8 mouse cellular contexts compared by ENCODE assay signal in the genomic region with DNA sequence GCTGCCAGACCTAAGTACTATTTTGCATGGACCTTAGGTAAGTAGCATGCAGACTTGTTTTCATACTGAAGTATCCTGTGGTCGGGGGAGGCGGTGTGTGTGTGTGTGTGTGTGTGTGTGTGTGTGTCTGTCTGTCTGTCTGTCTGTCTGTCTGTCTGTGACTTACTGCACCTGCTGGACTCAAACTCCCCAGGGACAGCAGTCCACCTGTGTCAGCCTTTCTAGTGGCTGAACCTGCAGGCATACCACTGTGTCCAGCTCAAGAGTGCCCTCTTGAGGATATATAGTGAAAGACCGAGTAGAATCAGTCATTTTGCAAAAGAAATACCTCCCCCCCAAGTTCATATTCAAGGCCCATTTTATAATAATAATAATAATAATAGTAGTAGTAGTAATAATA. TPM values are rescaled to one million over a fixed set of nuclear protein-coding genes. Genes with fewer than 3 reads are reported as not detected.
DNase-seq lines count a peak whose midpoint lies in the region; ATAC-seq lines count a peak whose summit lies in the region.

No protein-coding gene starts in this region.

- no peak overlapping the region for H3K4me2 ChIP-seq in embryonic facial prominence, embryonic 11.5 days (ENCODE audit: low read depth, low read length)

- H3K9me3 ChIP-seq in embryonic facial prominence, embryonic 11.5 days (replicated peaks; ENCODE audit: control insufficient read depth, low read length) = no peaks in the 10 kb centered on the region

- no peak for ATAC-seq in embryonic facial prominence, embryonic 11.5 days (replicated peaks; ENCODE audit: insufficient number of reproducible peaks, low FRiP score, low TSS enrichment, low read depth)

- H3K9ac ChIP-seq in embryonic facial prominence, embryonic 11.5 days (replicated peaks; ENCODE audit: low read length) = no peak overlapping the region

- no peak overlapping the region for H3K27ac ChIP-seq in embryonic facial prominence, embryonic 11.5 days (replicated peaks; ENCODE audit: low read depth, low read length)

- no peaks in the 10 kb centered on the region; the same call in 1 of the 2 replicates for H3K36me3 ChIP-seq in embryonic facial prominence, embryonic 11.5 days (replicated peaks; ENCODE audit: control insufficient read depth, insufficient read depth, low read depth, low read length)

- peak; percentile 41 for DNase-seq in adrenal gland, adult 2 months
- DNase-seq in adrenal gland, adult 18-20 months (ENCODE audit: low spot score in 2 of 2) = no peak
- peak; percentile 27 for DNase-seq in right cerebral cortex, postnatal 4 days
- no peak for DNase-seq in right cerebral cortex, postnatal 36 days (ENCODE audit: low spot score in 2 of 2)
- peak; percentile 67 for DNase-seq in embryonic facial prominence, embryonic 11.5 days (ENCODE audit: low spot score)
- peak; percentile 41 to 50 for DNase-seq in kidney, adult 8-10 months
- peak; percentile 53 for DNase-seq in lung, postnatal 25 days (ENCODE audit: low spot score)
- DNase-seq in ovary, adult 18-20 months (ENCODE audit: low spot score) = no peak

- no peaks in the 10 kb centered on the region for H3K4me1 ChIP-seq in embryonic facial prominence, embryonic 11.5 days (ENCODE audit: control insufficient read depth, insufficient read depth, low read length)

- H3K27me3 ChIP-seq in embryonic facial prominence, embryonic 11.5 days (ENCODE audit: control insufficient read depth, insufficient read depth, low read length) = no peaks in the 10 kb centered on the region

- WGBS in embryonic facial prominence, embryonic 11.5 days = 61% methylated on average over 3 of the region's 3 CpGs

- no peak overlapping the region for H3K4me3 ChIP-seq in embryonic facial prominence, embryonic 11.5 days (ENCODE audit: low read depth, low read length)

RNA-seq across cellular contexts. Expression of a gene that starts 26.4 kb away (rescaled TPM):
- 100 to 1,000 TPM in 1 of 2 experiments, 10 to 100 TPM in 1; 90.9 to 111 TPM for total RNA-seq in adrenal gland, adult 2 months (2021)
- polyA plus RNA-seq in adrenal gland, adult 2 months (2012; rRNA removed) = 89.9 and 112 TPM in 2 replicates
- total RNA-seq in adrenal gland, adult 18-20 months (2021) = 10 to 100 TPM; 75.4 to 97.5 TPM
- polyA plus RNA-seq in embryonic facial prominence, embryonic 11.5 days (2014; fragmentation: Nextera tagmentation; extraction: Ambion mirVana) = 23.4 and 28.8 TPM in 2 replicates

Comparison
In these comparisons a context has a peak if more than half of its experiments do, and no peak if none do; other contexts are left out.
1. DNase-seq: peak in adrenal gland, adult 2 months (single experiment), right cerebral cortex, postnatal 4 days (single experiment), embryonic facial prominence, embryonic 11.5 days (single experiment), kidney, adult 8-10 months (2 of 2) and lung, postnatal 25 days (single experiment); none in adrenal gland, adult 18-20 months (0 of 2), right cerebral cortex, postnatal 36 days (0 of 2) and ovary, adult 18-20 months (single experiment).